Mouse (Mus musculus) liver, postnatal 0 days (tissue): Measurements from ENCODE around the gene Smad3.
A peak's percentile ranks its signal among the peaks of the same experiment; 100 is the strongest.

Experiments used
- CTCF ChIP-seq: sonication (generic); IDR thresholded peaks from 2 replicates; pipeline ENCODE4 v1.5.1; 2016; ENCODE audit warnings: antibody characterized with exemption, low read depth
- EP300 ChIP-seq: IDR thresholded peaks from 2 replicates; pipeline ENCODE4 v1.6.1; 2016; ENCODE audit warnings: antibody characterized with exemption, low read depth, mild to moderate bottlenecking

DNA sequence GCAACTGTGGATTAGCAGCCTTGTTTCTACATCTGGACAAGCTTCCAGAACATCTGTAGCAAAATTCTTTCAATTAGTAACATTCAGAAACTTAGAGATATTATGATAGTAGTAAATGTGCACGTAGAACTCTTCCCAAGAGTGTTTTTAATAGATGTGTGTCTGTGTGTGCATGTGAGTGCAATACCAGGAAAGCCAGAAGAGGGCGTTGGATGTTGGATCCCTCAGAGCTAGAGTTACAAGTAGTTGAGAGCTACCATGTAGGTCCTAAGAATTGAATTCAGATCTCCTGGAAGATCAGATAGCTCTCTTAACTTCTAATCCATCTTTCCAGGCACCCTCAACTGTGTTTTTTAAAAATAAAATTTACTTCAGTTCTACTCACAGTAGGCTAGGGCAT, 151.2 kb downstream of the Smad3 start:
- TF ChIP-seq CTCF (peak; percentile 46), EP300 (no peak)
